Mouse (Mus musculus) B cell, adult 67 days (primary cell): ENCODE results near the gene Kctd12. TPM values are rescaled to one million over a fixed set of nuclear protein-coding genes. Genes with fewer than 3 reads are reported as not detected.

Experiments
- total RNA-seq, 2 experiments: library from RNA; stranded (reverse); gene quantifications; 4 replicates each; pipeline ENCODE4 v1.2.4; 2023

Kctd12 gene
- 100 to 1,000 TPM; 142 to 170 TPM for total RNA-seq

GRCm38 (mm10) chr14:102982627-102983540, at the start of gene Kctd12:
Kctd12 (minus strand) TSS chr14:102982637.

Other genes with a start within 250 kb of the Kctd12 start
- gene Acod1, start 64.3 kb upstream of the Kctd12 start, total RNA-seq: not detected
- gene Cln5, start 87.6 kb upstream of the Kctd12 start, total RNA-seq: 10 to 100 TPM; 52.3 to 54.8 TPM
- 100 to 1,000 TPM; 151 to 177 TPM for gene Fbxl3, start 116.9 kb upstream of the Kctd12 start, total RNA-seq